Mouse (Mus musculus): ENCODE results near the gene Ccnjl.

GRCm38 (mm10) chr11:43520521-43520920, 8.1 kb upstream of the Ccnjl start:
- TF ChIP-seq CTCF (IDR thresholded peaks at IDR 0.05; ENCODE audit: control insufficient read depth, insufficient read depth, low read length) (no peak), POLR2A (IDR thresholded peaks at IDR 0.05; ENCODE audit: borderline replicate concordance, control insufficient read depth, low read depth, low read length) (no peak)
